ENCODE assay signal across 14 mouse cellular contexts in the genomic region with DNA sequence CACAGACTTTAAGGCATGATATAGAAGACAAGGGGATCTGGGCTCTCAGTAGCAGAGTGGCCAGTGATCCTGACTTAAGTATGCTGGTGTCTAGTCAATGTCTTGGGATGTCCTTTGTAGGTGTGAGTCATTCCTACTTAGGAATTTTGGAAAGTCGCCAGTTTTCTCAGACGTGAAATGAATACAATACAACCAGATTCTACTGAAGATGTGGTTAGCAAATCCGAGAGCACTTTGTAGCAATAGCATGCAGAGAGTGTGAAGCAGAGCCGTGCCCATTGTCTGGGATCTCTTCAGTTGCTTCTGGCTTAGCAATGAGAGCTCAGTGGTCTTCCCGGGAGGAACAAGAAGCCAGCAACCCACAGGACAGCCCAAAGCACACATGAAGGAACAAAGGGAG. TPM values are rescaled to one million over a fixed set of nuclear protein-coding genes. Genes with fewer than 3 reads are reported as not detected.
A peak's percentile ranks its signal among the peaks of the same experiment; 100 is the strongest.
DNase-seq lines count a peak whose midpoint lies in the region; ATAC-seq lines count a peak whose summit lies in the region.
"Had no signal": no experiment of that assay in that cellular context is flagged by ENCODE, and none has a peak within 500 bp of the region (broad histone marks: within the 10 kb centered on the region; RNA-seq: fewer than 3 reads in every experiment).

No protein-coding gene starts in this region.

- H3K4me2 ChIP-seq in embryonic facial prominence, embryonic 14.5 days (ENCODE audit: low read depth, low read length): no peak overlapping the region
- H3K4me2 ChIP-seq in midbrain, embryonic 11.5 days: no peak overlapping the region
- H3K4me2 ChIP-seq in midbrain, embryonic 15.5 days: no peak overlapping the region
- H3K4me2 ChIP-seq in liver, embryonic 13.5 days: peak overlapping the region; percentile 78

- WGBS in embryonic facial prominence, embryonic 14.5 days: 60% methylated on average over 5 of the region's 5 CpGs
- 75% methylated on average over 5 of the region's 5 CpGs for WGBS in embryonic facial prominence, embryonic 10.5 days
- 73% methylated on average over 5 of the region's 5 CpGs for WGBS in midbrain, embryonic 11.5 days
- WGBS in midbrain, embryonic 15.5 days: 48% methylated on average over 5 of the region's 5 CpGs
- 70% methylated on average over 5 of the region's 5 CpGs for WGBS in liver, embryonic 13.5 days (ENCODE audit: insufficient replicate concordance)

- peak; percentile 43 for DNase-seq in embryonic facial prominence, embryonic 14.5 days (ENCODE audit: low spot score)
- no peak for DNase-seq in embryonic facial prominence, embryonic 10.5 days (ENCODE audit: low spot score)
- peak; percentile 77 for DNase-seq in midbrain, embryonic 11.5 days (ENCODE audit: low spot score, missing footprints)
- no peak for DNase-seq in liver, embryonic 13.5 days
- DNase-seq in retina, postnatal 1 day: no peak
- DNase-seq: cerebellum, adult 2 months; right cerebral cortex, postnatal 25 days had no signal

- ATAC-seq in embryonic facial prominence, embryonic 14.5 days (ENCODE audit: low read depth): no peak
- no peak for ATAC-seq in midbrain, embryonic 11.5 days (ENCODE audit: low FRiP score)
- no peak for ATAC-seq in midbrain, embryonic 15.5 days (replicated peaks)
- no peak for ATAC-seq in liver, embryonic 13.5 days (ENCODE audit: low read depth)
- no peak for ATAC-seq in erythroid progenitor cell, adult 5-6 weeks (replicated peaks; ENCODE audit: low FRiP score, poor library complexity, severe bottlenecking)
- ATAC-seq in inflammation-experienced regulatory T-cells, adult 6 months: no peak
- ATAC-seq: midbrain, embryonic 16.5 days had no signal

- no peaks in the 10 kb centered on the region for H3K4me1 ChIP-seq in embryonic facial prominence, embryonic 14.5 days (ENCODE audit: control insufficient read depth, insufficient read depth, low read length)
- H3K4me1 ChIP-seq in embryonic facial prominence, embryonic 10.5 days: peaks cover 13% of the 10 kb centered on the region
- H3K4me1 ChIP-seq in midbrain, embryonic 11.5 days (ENCODE audit: control insufficient read depth, insufficient read depth, low read length): peaks cover 4% of the 10 kb centered on the region; the same call in 1 of the 2 replicates
- H3K4me1 ChIP-seq in midbrain, embryonic 15.5 days: no peaks in the 10 kb centered on the region
- peaks cover 92% of the 10 kb centered on the region for H3K4me1 ChIP-seq in liver, embryonic 13.5 days (replicated peaks)

- no peaks in the 10 kb centered on the region for H3K27me3 ChIP-seq in embryonic facial prominence, embryonic 14.5 days (replicated peaks; ENCODE audit: control insufficient read depth, insufficient read depth, low read length)
- H3K27me3 ChIP-seq in embryonic facial prominence, embryonic 10.5 days (replicated peaks; ENCODE audit: low read depth, poor library complexity, severe bottlenecking): no peaks in the 10 kb centered on the region
- no peaks in the 10 kb centered on the region for H3K27me3 ChIP-seq in midbrain, embryonic 11.5 days (ENCODE audit: control insufficient read depth, insufficient read depth, low read length)
- no peaks in the 10 kb centered on the region for H3K27me3 ChIP-seq in midbrain, embryonic 15.5 days (replicated peaks)
- no peaks in the 10 kb centered on the region for H3K27me3 ChIP-seq in liver, embryonic 13.5 days

- no peak overlapping the region for H3K27ac ChIP-seq in embryonic facial prominence, embryonic 14.5 days (replicated peaks; ENCODE audit: low read depth, low read length)
- H3K27ac ChIP-seq in embryonic facial prominence, embryonic 10.5 days (replicated peaks): no peak overlapping the region
- no peak overlapping the region for H3K27ac ChIP-seq in midbrain, embryonic 11.5 days (ENCODE audit: low read depth, low read length)
- no peak overlapping the region for H3K27ac ChIP-seq in midbrain, embryonic 15.5 days
- peak overlapping the region; percentile 90 for H3K27ac ChIP-seq in liver, embryonic 13.5 days

- no peak overlapping the region for H3K4me3 ChIP-seq in embryonic facial prominence, embryonic 14.5 days (ENCODE audit: low read depth, low read length)
- H3K4me3 ChIP-seq in embryonic facial prominence, embryonic 10.5 days: no peak overlapping the region
- H3K4me3 ChIP-seq in midbrain, embryonic 11.5 days (ENCODE audit: low read depth, low read length): no peak overlapping the region
- no peak overlapping the region for H3K4me3 ChIP-seq in midbrain, embryonic 15.5 days
- peak overlapping the region; percentile 6; the same call in 1 of the 2 replicates for H3K4me3 ChIP-seq in liver, embryonic 13.5 days (replicated peaks)

- H3K36me3 ChIP-seq in embryonic facial prominence, embryonic 14.5 days (ENCODE audit: control insufficient read depth, insufficient read depth, low read length): no peaks in the 10 kb centered on the region
- no peaks in the 10 kb centered on the region for H3K36me3 ChIP-seq in embryonic facial prominence, embryonic 10.5 days (replicated peaks)
- H3K36me3 ChIP-seq in midbrain, embryonic 11.5 days (ENCODE audit: control insufficient read depth, insufficient read depth, low read length): no peaks in the 10 kb centered on the region
- no peaks in the 10 kb centered on the region for H3K36me3 ChIP-seq in midbrain, embryonic 15.5 days (replicated peaks)
- peaks cover 4% of the 10 kb centered on the region; the same call in 1 of the 2 replicates for H3K36me3 ChIP-seq in liver, embryonic 13.5 days

- H3K9ac ChIP-seq in embryonic facial prominence, embryonic 14.5 days (ENCODE audit: low read depth, low read length): no peak overlapping the region
- H3K9ac ChIP-seq in midbrain, embryonic 11.5 days (ENCODE audit: low read length): no peak overlapping the region
- no peak overlapping the region for H3K9ac ChIP-seq in midbrain, embryonic 15.5 days
- peak overlapping the region; percentile 69; the same call in 1 of the 2 replicates for H3K9ac ChIP-seq in liver, embryonic 13.5 days

- H3K9me3 ChIP-seq in embryonic facial prominence, embryonic 14.5 days (ENCODE audit: control insufficient read depth, low read length): no peaks in the 10 kb centered on the region
- H3K9me3 ChIP-seq in embryonic facial prominence, embryonic 10.5 days: no peaks in the 10 kb centered on the region
- no peaks in the 10 kb centered on the region for H3K9me3 ChIP-seq in midbrain, embryonic 11.5 days (ENCODE audit: control insufficient read depth, low read length)
- no peaks in the 10 kb centered on the region for H3K9me3 ChIP-seq in midbrain, embryonic 15.5 days
- H3K9me3 ChIP-seq in liver, embryonic 13.5 days (replicated peaks): no peaks in the 10 kb centered on the region

RNA-seq across cellular contexts. Expression of a gene that starts 2.7 kb away (rescaled TPM):
- polyA plus RNA-seq in embryonic facial prominence, embryonic 14.5 days (2014; fragmentation: Nextera tagmentation; extraction: Ambion mirVana): 4.3 and 4.5 TPM in 2 replicates
- 0.47 and 0.72 TPM in 2 replicates for polyA plus RNA-seq in embryonic facial prominence, embryonic 10.5 days (2016; fragmentation: Nextera tagmentation; extraction: Ambion mirVana)
- 0.29 and 0.37 TPM in 2 replicates for polyA plus RNA-seq in midbrain, embryonic 11.5 days (2014; fragmentation: Nextera tagmentation; extraction: Ambion mirVana)
- 0.26 and 0.56 TPM in 2 replicates for polyA plus RNA-seq in midbrain, embryonic 15.5 days (2015; fragmentation: Nextera tagmentation; extraction: Ambion mirVana)
- 6.2 and 8.3 TPM in 2 replicates for polyA plus RNA-seq in liver, embryonic 13.5 days (2015; fragmentation: Nextera tagmentation; extraction: Ambion mirVana)
- 8.6 and 11.3 TPM in 2 replicates for total RNA-seq in erythroid progenitor cell, adult 5-6 weeks (2015; ENCODE audit: low replicate concordance)
- 8.0 and 9.4 TPM in 2 replicates for total RNA-seq in erythroid progenitor cell, adult 5-6 weeks (2017; ENCODE audit: low replicate concordance)
- polyA plus RNA-seq in inflammation-experienced regulatory T-cells, adult 6 months (2017; shearing (Covaris generic)): under 1 TPM in 1 of 3 experiments, not detected in 2; 0.36 TPM

RNA-seq across cellular contexts. Expression of a gene that starts 5.4 kb away (rescaled TPM):
- polyA plus RNA-seq in embryonic facial prominence, embryonic 14.5 days (2014; fragmentation: Nextera tagmentation; extraction: Ambion mirVana): 8.0 and 9.6 TPM in 2 replicates
- polyA plus RNA-seq in embryonic facial prominence, embryonic 10.5 days (2016; fragmentation: Nextera tagmentation; extraction: Ambion mirVana): 4.2 and 4.6 TPM in 2 replicates
- polyA plus RNA-seq in midbrain, embryonic 11.5 days (2014; fragmentation: Nextera tagmentation; extraction: Ambion mirVana): 6.3 and 9.5 TPM in 2 replicates
- 22.2 and 25.5 TPM in 2 replicates for polyA plus RNA-seq in midbrain, embryonic 15.5 days (2015; fragmentation: Nextera tagmentation; extraction: Ambion mirVana)
- 4.5 and 5.4 TPM in 2 replicates for polyA plus RNA-seq in liver, embryonic 13.5 days (2015; fragmentation: Nextera tagmentation; extraction: Ambion mirVana)
- 23.5 and 26.7 TPM in 2 replicates for total RNA-seq in erythroid progenitor cell, adult 5-6 weeks (2015; ENCODE audit: low replicate concordance)
- 38.4 and 45.7 TPM in 2 replicates for total RNA-seq in erythroid progenitor cell, adult 5-6 weeks (2017; ENCODE audit: low replicate concordance)
- polyA plus RNA-seq in inflammation-experienced regulatory T-cells, adult 6 months (2017; shearing (Covaris generic)): 1 to 10 TPM in 2 of 3 experiments, under 1 TPM in 1; 0.68 to 4.3 (median 2.6) TPM

RNA-seq across cellular contexts. Expression of a gene that starts 17.3 kb away (rescaled TPM):
- polyA plus RNA-seq in embryonic facial prominence, embryonic 14.5 days (2014; fragmentation: Nextera tagmentation; extraction: Ambion mirVana): 5.8 and 6.9 TPM in 2 replicates
- 9.2 and 10.6 TPM in 2 replicates for polyA plus RNA-seq in embryonic facial prominence, embryonic 10.5 days (2016; fragmentation: Nextera tagmentation; extraction: Ambion mirVana)
- polyA plus RNA-seq in midbrain, embryonic 11.5 days (2014; fragmentation: Nextera tagmentation; extraction: Ambion mirVana): 11.7 and 13.6 TPM in 2 replicates
- polyA plus RNA-seq in midbrain, embryonic 15.5 days (2015; fragmentation: Nextera tagmentation; extraction: Ambion mirVana): 17.6 TPM in 2 replicates
- polyA plus RNA-seq in liver, embryonic 13.5 days (2015; fragmentation: Nextera tagmentation; extraction: Ambion mirVana): 40.8 and 47.6 TPM in 2 replicates
- total RNA-seq in erythroid progenitor cell, adult 5-6 weeks (2015; ENCODE audit: low replicate concordance): 54.8 and 88.0 TPM in 2 replicates
- total RNA-seq in erythroid progenitor cell, adult 5-6 weeks (2017; ENCODE audit: low replicate concordance): 53.1 and 58.8 TPM in 2 replicates
- polyA plus RNA-seq in inflammation-experienced regulatory T-cells, adult 6 months (2017; shearing (Covaris generic)): 10 to 100 TPM; 15.7 to 23.2 (median 19.5) TPM

RNA-seq across cellular contexts. Expression of a gene that starts 18.9 kb away (rescaled TPM):
- not detected in 2 replicates for polyA plus RNA-seq in embryonic facial prominence, embryonic 14.5 days (2014; fragmentation: Nextera tagmentation; extraction: Ambion mirVana)
- polyA plus RNA-seq in embryonic facial prominence, embryonic 10.5 days (2016; fragmentation: Nextera tagmentation; extraction: Ambion mirVana): not detected in 2 replicates
- not detected in 2 replicates for polyA plus RNA-seq in midbrain, embryonic 11.5 days (2014; fragmentation: Nextera tagmentation; extraction: Ambion mirVana)
- polyA plus RNA-seq in midbrain, embryonic 15.5 days (2015; fragmentation: Nextera tagmentation; extraction: Ambion mirVana): 0.14 TPM in 1 of 2 replicates, not detected in the other
- polyA plus RNA-seq in liver, embryonic 13.5 days (2015; fragmentation: Nextera tagmentation; extraction: Ambion mirVana): not detected in 2 replicates
- not detected in 2 replicates for total RNA-seq in erythroid progenitor cell, adult 5-6 weeks (2015; ENCODE audit: low replicate concordance)
- total RNA-seq in erythroid progenitor cell, adult 5-6 weeks (2017; ENCODE audit: low replicate concordance): not detected in 2 replicates
- polyA plus RNA-seq in inflammation-experienced regulatory T-cells, adult 6 months (2017; shearing (Covaris generic)): not detected
- total RNA-seq: neutrophil, adult 5-6 weeks had no signal
- polyA plus RNA-seq: cerebellum, adult 2 months; hindbrain, embryonic 11.5 days; limb, embryonic 14.5 days; midbrain, embryonic 16.5 days had no signal

Comparison
In these comparisons a context has a peak if more than half of its experiments do, and no peak if none do; other contexts are left out.
1. DNase-seq: peak in embryonic facial prominence, embryonic 14.5 days (single experiment) and midbrain, embryonic 11.5 days (single experiment); none in embryonic facial prominence, embryonic 10.5 days (single experiment), liver, embryonic 13.5 days (single experiment) and retina, postnatal 1 day (single experiment).